Mouse (Mus musculus): ENCODE measurements around the gene Coq8a. TPM values are rescaled to one million over a fixed set of nuclear protein-coding genes. Genes with fewer than 3 reads are reported as not detected.

Coq8a gene
- polyA plus RNA-seq, 1 experiment from 2014 or later = 20.4 TPM

DNA sequence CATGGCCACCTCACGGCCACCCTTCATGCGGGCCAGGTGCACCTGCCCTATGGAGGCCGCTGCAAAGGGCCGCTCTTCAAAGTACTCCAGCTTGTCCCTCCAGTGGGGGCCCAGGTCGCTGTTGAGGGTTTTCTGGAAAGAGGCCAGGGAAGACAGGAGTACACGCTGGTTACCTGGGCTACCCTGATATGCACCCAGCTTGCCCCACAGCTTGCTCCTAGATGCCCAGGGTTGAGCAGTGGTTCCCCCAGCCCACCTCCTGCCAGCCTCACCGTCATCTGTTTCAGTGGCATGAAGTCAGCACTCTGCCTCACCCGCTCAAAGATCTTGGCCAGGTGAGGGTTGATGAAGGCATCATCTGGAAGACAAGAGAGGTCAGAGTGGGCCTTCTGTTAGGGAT, 29.3 kb downstream of the Coq8a start:
- Histone ChIP-seq H3K4me1 (replicated peaks) (no peaks in the 10 kb centered on the region), H3K27ac (no peak overlapping the region), H3K36me3 (no peaks in the 10 kb centered on the region), H3K9ac (no peak overlapping the region), H3K9me3 (no peaks in the 10 kb centered on the region), H3K4me3 (replicated peaks) (no peak overlapping the region), H3K4me2 (replicated peaks) (no peak overlapping the region), H3K27me3 (replicated peaks) (no peaks in the 10 kb centered on the region)
- no peak for ATAC-seq
- 94% methylated on average over 8 of the region's 8 CpGs for WGBS

DNA sequence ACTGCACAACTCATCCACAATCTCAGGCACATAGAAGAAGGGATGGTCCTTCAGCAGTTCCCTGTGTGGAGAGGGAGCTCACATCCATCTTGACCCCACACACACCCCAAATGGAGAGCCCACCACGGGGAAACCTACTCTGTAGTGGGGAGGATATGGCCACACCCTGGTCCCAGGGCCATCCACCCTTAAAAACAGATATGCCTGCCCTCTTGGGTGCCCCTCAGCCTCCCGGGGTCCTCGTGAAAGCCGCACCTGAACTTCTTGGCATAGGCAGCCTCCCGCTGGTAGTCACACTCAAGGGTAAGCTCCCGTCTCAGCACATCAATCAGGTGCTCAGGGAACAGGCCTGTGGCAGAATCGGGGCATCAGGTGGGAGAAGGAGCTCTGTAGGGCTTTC, 30.2 kb downstream of the Coq8a start:
- Histone ChIP-seq H3K27me3 (replicated peaks) (no peaks in the 10 kb centered on the region), H3K27ac (no peak overlapping the region), H3K9me3 (no peaks in the 10 kb centered on the region), H3K36me3 (no peaks in the 10 kb centered on the region), H3K4me3 (replicated peaks) (no peak overlapping the region), H3K4me1 (replicated peaks) (no peaks in the 10 kb centered on the region), H3K9ac (no peak overlapping the region), H3K4me2 (replicated peaks) (no peak overlapping the region)
- no peak for ATAC-seq
- 84% methylated on average over 7 of the region's 7 CpGs for WGBS

DNA sequence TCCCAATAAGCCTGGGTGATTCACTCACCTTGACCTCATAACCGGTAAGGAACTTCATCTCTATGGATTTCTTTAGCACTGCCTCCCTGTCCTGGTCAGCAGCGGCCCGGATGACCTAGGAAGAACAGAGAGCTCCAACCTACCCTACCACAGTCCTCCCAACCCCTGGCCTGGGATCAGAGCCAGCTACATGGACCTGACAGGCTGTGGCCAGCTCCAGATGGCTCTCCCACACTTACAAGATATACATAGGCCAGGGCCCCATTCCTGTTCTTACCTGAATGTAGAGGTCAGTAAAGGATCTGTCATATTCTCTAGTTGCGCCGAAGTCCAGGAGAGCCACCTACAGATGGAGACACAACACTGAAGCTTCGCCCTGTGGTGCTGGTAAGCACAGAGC, 31.1 kb downstream of the Coq8a start:
- 90% methylated on average over 6 of the region's 6 CpGs for WGBS
- H3K9me3 ChIP-seq = no peaks in the 10 kb centered on the region
- no peak overlapping the region for H3K4me2 ChIP-seq (replicated peaks)
- H3K27me3 ChIP-seq (replicated peaks) = no peaks in the 10 kb centered on the region
- H3K27ac ChIP-seq = no peak overlapping the region
- H3K36me3 ChIP-seq = no peaks in the 10 kb centered on the region
- H3K4me1 ChIP-seq (replicated peaks) = no peaks in the 10 kb centered on the region
- H3K4me3 ChIP-seq (replicated peaks) = no peak overlapping the region
- ATAC-seq = no peak
- H3K9ac ChIP-seq = no peak overlapping the region

- no peaks in the 10 kb centered on the region for H3K4me1 ChIP-seq (replicated peaks)
- no peak overlapping the region for H3K27ac ChIP-seq
- H3K27me3 ChIP-seq (replicated peaks) = no peaks in the 10 kb centered on the region
- no peak overlapping the region for H3K9ac ChIP-seq
- no peak overlapping the region for H3K4me2 ChIP-seq (replicated peaks)
- ATAC-seq = no peak
- H3K4me3 ChIP-seq (replicated peaks) = no peak overlapping the region
- no peaks in the 10 kb centered on the region for H3K9me3 ChIP-seq
- H3K36me3 ChIP-seq = 0 out of 2 replicates have a peak, but pooled peaks cover 2% of the 10 kb centered on the region
- 84% methylated on average over 5 of the region's 5 CpGs for WGBS
Measured at GRCm38 (mm10) chr1:180166533-180166932, 32.9 kb downstream of the Coq8a start.

GRCm38 (mm10) chr1:180162986-180163385, 36.4 kb downstream of the Coq8a start:
- Histone ChIP-seq H3K9me3 (no peaks in the 10 kb centered on the region), H3K4me2 (replicated peaks) (no peak overlapping the region), H3K4me3 (replicated peaks) (no peak overlapping the region), H3K4me1 (replicated peaks) (no peaks in the 10 kb centered on the region), H3K9ac (no peak overlapping the region), H3K36me3 (peaks cover 7% of the 10 kb centered on the region; the same call in 1 of the 2 replicates), H3K27ac (no peak overlapping the region), H3K27me3 (replicated peaks) (no peaks in the 10 kb centered on the region)
- 86% methylated on average over 7 of the region's 7 CpGs for WGBS
- ATAC-seq = no peak

- no peaks in the 10 kb centered on the region for H3K4me1 ChIP-seq (replicated peaks)
- H3K9ac ChIP-seq = no peak overlapping the region
- H3K9me3 ChIP-seq = no peaks in the 10 kb centered on the region
- no peak overlapping the region for H3K4me3 ChIP-seq (replicated peaks)
- 90% methylated on average over 20 of the region's 20 CpGs for WGBS
- no peak overlapping the region for H3K4me2 ChIP-seq (replicated peaks)
- no peaks in the 10 kb centered on the region for H3K27me3 ChIP-seq (replicated peaks)
- H3K27ac ChIP-seq = no peak overlapping the region
- ATAC-seq = no peak
- H3K36me3 ChIP-seq = peaks cover 7% of the 10 kb centered on the region; the same call in 1 of the 2 replicates
Measured at GRCm38 (mm10) chr1:180161566-180162355, 37.6 kb downstream of the Coq8a start.

DNA sequence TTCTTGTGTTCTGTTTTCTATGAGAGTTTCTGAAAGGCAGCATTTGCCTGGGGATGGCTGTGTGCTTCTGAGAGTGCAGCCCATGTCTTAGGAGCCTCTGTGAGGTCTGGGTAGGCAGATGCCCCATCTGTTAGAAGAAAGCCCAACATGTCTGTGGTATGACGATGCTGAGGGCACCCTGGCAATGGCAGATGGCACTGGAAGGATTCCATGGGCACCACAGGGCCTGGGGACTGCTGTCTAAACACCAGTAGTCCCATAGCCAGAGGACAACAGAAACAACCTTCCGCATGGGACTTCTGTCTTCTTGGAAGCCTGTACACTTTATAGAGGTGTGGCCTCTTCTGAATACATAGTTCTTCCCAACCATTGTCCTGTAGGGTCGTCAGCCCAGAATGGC, 38.2 kb downstream of the Coq8a start:
- H3K27me3 ChIP-seq (replicated peaks) = no peaks in the 10 kb centered on the region
- H3K9ac ChIP-seq = no peak overlapping the region
- no peak overlapping the region for H3K27ac ChIP-seq
- no peak overlapping the region for H3K4me2 ChIP-seq (replicated peaks)
- H3K9me3 ChIP-seq = no peaks in the 10 kb centered on the region
- no peak overlapping the region for H3K4me3 ChIP-seq (replicated peaks)
- no peak for ATAC-seq
- WGBS = 83% methylated on average over 3 of the region's 3 CpGs
- H3K36me3 ChIP-seq = peaks cover 7% of the 10 kb centered on the region; the same call in 1 of the 2 replicates
- H3K4me1 ChIP-seq (replicated peaks) = no peaks in the 10 kb centered on the region

GRCm38 (mm10) chr1:180160545-180160944, 38.9 kb downstream of the Coq8a start:
- Histone ChIP-seq H3K9ac (no peak overlapping the region), H3K4me2 (replicated peaks) (no peak overlapping the region), H3K4me3 (replicated peaks) (no peak overlapping the region), H3K36me3 (peaks cover 7% of the 10 kb centered on the region; the same call in 1 of the 2 replicates), H3K9me3 (no peaks in the 10 kb centered on the region), H3K27ac (no peak overlapping the region), H3K27me3 (replicated peaks) (no peaks in the 10 kb centered on the region), H3K4me1 (replicated peaks) (no peaks in the 10 kb centered on the region)
- WGBS = 79% methylated on average over 2 of the region's 2 CpGs
- no peak for ATAC-seq

DNA sequence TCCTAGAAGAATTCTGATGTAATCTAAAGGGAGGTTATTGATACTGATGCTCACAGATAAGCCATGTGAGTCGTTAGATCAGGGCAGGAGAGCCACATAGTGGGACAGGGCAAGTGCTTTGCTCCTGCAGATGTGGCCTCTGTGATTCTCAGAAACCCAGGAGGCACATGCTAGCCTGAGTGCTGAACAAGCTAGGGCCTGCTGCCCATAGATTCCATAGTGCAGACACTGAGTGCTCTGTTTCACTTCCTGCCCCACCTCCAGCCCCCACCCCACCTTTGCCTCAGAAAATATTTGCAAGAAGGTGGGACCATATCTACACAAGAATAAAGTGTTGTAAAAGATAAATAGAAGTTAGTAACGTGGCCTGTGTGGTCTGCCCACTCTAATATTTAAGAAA, 40.8 kb downstream of the Coq8a start:
- Histone ChIP-seq H3K4me2 (replicated peaks) (no peak overlapping the region), H3K27ac (no peak overlapping the region), H3K9me3 (no peaks in the 10 kb centered on the region), H3K27me3 (replicated peaks) (no peaks in the 10 kb centered on the region), H3K9ac (no peak overlapping the region), H3K4me3 (replicated peaks) (no peak overlapping the region), H3K4me1 (replicated peaks) (no peaks in the 10 kb centered on the region), H3K36me3 (peaks cover 7% of the 10 kb centered on the region; the same call in 1 of the 2 replicates)
- 0 out of 2 replicates have a peak, but pooled peaks have one; percentile 34 for ATAC-seq
- WGBS = 47% methylated on average over 2 of the region's 2 CpGs

DNA sequence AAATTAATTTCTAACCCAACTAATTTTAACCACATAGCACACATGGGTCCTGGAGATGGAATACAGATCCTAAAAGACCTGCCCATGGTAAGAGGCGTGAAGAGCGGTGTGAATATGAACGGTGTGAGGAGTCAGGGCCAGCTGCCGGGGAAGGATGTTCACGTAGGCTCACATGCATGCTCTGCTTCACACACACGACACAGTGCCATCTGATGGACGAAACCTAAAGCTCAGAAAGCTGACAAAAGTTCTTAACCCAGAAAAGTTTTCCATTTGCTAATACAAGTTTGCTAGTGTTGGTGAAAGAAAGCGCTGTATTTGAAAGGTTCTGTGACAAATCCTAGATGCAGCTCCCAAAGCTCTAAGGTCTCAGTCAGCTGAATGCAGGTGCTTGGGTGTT, 48.2 kb downstream of the Coq8a start:
- no peak overlapping the region for H3K27ac ChIP-seq
- H3K9me3 ChIP-seq = no peaks in the 10 kb centered on the region
- H3K4me3 ChIP-seq (replicated peaks) = no peak overlapping the region
- ATAC-seq = no peak
- no peaks in the 10 kb centered on the region for H3K27me3 ChIP-seq (replicated peaks)
- 80% methylated on average over 8 of the region's 8 CpGs for WGBS
- H3K36me3 ChIP-seq = no peaks in the 10 kb centered on the region
- no peak overlapping the region for H3K9ac ChIP-seq
- H3K4me2 ChIP-seq (replicated peaks) = no peak overlapping the region
- H3K4me1 ChIP-seq (replicated peaks) = no peaks in the 10 kb centered on the region

- 89% methylated on average over 4 of the region's 4 CpGs for WGBS
- Histone ChIP-seq H3K9me3 (no peaks in the 10 kb centered on the region), H3K36me3 (no peaks in the 10 kb centered on the region), H3K4me2 (replicated peaks) (no peak overlapping the region), H3K9ac (no peak overlapping the region), H3K27ac (no peak overlapping the region), H3K4me1 (replicated peaks) (no peaks in the 10 kb centered on the region), H3K4me3 (replicated peaks) (no peak overlapping the region), H3K27me3 (replicated peaks) (no peaks in the 10 kb centered on the region)
- ATAC-seq = no peak
Measured at GRCm38 (mm10) chr1:180148563-180148962, 50.8 kb downstream of the Coq8a start.

DNA sequence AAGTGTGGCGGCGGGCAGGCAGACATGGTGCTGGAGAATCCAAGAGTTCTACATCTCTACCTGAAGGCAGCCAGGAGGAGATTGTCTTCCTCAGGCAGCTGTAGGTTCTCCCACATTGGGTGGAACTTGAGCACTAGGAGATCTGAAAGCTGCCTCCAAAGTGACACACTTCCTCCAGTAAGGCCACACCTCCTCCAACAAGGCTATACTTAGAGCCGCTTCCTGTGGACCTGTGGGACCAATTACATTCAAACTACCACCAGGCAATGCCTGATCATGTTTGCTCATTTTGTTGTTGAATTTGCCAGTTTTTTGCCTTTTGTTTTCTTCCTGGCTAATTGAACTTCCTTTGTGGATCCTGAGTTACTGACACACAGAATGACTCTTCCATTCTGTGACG, 51.4 kb downstream of the Coq8a start:
- Histone ChIP-seq H3K36me3 (no peaks in the 10 kb centered on the region), H3K4me1 (replicated peaks) (no peaks in the 10 kb centered on the region), H3K9ac (no peak overlapping the region), H3K4me2 (replicated peaks) (no peak overlapping the region), H3K27me3 (replicated peaks) (no peaks in the 10 kb centered on the region), H3K27ac (no peak overlapping the region), H3K9me3 (no peaks in the 10 kb centered on the region), H3K4me3 (replicated peaks) (no peak overlapping the region)
- WGBS = 81% methylated on average over 4 of the region's 4 CpGs
- no peak for ATAC-seq

DNA sequence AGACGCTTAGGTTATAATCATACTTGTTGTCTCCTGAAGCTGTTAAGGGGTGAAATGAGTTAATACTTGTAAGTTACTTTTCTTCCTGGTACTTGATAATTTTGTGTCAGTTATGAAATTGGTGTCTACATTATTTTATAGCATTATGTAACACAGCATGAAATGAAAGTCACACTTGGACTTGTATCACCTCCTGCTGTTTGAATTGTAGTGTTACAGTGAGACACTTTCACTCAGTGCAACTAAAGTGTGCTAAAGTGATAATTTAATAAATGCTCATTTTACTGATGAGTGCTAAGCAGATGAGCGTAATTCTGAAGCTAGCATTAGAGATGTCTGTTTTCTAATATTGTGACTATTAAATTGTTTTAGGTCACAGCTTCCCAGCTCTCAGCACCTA, 58.4 kb downstream of the Coq8a start:
- no peak overlapping the region for H3K4me2 ChIP-seq (replicated peaks)
- H3K27me3 ChIP-seq (replicated peaks) = no peaks in the 10 kb centered on the region
- no peaks in the 10 kb centered on the region for H3K9me3 ChIP-seq
- H3K36me3 ChIP-seq = peaks cover 12% of the 10 kb centered on the region
- no peaks in the 10 kb centered on the region for H3K4me1 ChIP-seq (replicated peaks)
- no peak overlapping the region for H3K27ac ChIP-seq
- no peak overlapping the region for H3K4me3 ChIP-seq (replicated peaks)
- no peak for ATAC-seq
- 94% methylated on average over 2 of the region's 2 CpGs for WGBS
- H3K9ac ChIP-seq = no peak overlapping the region
